Mouse (Mus musculus) telencephalon, adult 2 months (tissue): ENCODE results near the gene Znrf3.

Experiments used
- DNase-seq: peaks from one replicate; pipeline ENCODE4 v3.0.0-alpha.2; 2011; ENCODE audit warnings: low read depth, low spot score

The Znrf3 gene

DNA sequence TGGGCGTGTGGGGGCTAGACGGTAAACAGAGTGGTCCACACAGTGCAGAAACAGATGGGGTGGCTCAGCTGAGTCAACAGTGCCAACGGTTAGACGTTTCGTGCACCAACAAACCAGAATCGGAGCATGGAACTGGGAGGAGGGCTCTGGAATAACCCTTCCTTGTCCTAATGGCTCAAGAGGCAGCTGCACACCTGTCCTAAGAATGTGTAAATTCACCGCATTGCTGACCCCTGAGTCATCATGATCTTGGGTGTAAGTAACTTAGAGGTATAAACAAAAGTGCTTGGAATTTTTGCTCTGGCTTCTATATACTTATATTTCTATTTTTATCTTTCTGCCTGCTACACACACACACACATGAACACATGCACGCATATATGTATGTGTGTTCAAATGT, 202.5 kb downstream of the Znrf3 start:
- DNase-seq = no peak

DNA sequence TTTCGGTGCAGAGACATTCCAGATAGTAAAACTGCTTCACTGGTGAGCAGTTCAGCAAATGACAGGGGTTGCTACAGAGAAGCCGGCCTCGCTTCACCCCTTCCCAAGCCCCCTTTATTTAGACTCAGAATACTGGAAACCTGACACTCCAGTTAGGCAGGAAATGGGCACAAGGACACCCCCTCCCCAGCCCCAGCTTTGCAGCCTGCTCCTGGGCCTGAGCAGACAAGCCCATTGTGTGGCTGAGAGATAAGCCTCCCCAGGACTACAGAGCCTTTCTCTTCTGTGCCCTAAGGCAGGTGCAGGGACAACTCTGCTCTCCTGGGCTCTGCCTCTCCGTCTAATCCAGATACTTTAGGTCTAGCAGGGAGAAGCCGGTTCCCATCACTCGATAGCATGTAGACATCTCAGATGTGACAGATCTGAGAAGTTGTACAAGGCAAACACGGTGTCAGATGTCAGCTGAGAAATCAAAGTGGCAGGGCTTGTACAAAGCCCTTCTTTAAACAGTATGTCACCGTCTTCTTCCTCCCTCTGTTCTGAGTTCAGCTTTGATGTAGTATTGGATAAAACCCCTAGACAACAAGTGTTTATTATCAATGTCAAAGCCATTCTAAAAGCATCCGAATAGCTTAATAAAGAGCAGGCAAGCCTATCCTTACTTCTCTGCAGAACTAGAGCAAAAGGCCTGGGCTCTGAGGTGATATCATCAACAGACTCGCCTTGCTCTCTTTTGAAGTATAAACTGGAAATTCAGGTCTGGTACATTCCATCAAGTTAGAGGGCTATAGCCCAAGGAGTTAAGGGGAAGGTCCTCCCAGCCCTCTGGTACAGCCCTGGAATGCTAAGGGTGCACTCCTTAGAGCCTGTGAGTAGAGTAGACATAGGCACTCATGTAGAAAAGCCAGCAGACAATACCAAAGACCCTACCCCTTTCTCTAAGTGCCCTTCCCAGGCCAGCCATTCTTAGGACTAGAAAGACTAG, 204.6 kb downstream of the Znrf3 start:
- no peak for DNase-seq
